Mouse (Mus musculus) urinary bladder, postnatal 10 days (tissue): ENCODE measurements around the gene Triobp.
"Not testable (repeated sequence)": the region's sequence is repeated elsewhere in the genome, so short reads cannot be mapped to it uniquely, and the experiment has no call there.

Source experiments
- DNase-seq: peaks from one replicate; pipeline ENCODE4 v3.0.0; 2022; ENCODE audit warnings: low spot score

The Triobp gene

GRCm38 (mm10) chr15:79030551-79031435 is 83.3 kb downstream of the Triobp start:
- peak; percentile 51 for DNase-seq

- not testable (repeated sequence) for DNase-seq
Measured at GRCm38 (mm10) chr15:79031908-79032307, 84.4 kb downstream of the Triobp start.

GRCm38 (mm10) chr15:79037913-79038328 is 90.4 kb downstream of the Triobp start:
- DNase-seq, result peak; percentile 44

GRCm38 (mm10) chr15:79038331-79038730 is 90.8 kb downstream of the Triobp start:
- no peak for DNase-seq

- no peak for DNase-seq
Measured at GRCm38 (mm10) chr15:79038853-79039252, 91.3 kb downstream of the Triobp start.

GRCm38 (mm10) chr15:79040501-79041416 is 93.2 kb downstream of the Triobp start:
- DNase-seq, result no peak

- DNase-seq, result no peak
Measured at GRCm38 (mm10) chr15:79041585-79041984, 94.1 kb downstream of the Triobp start, which contains the start of gene Galr3. Gene Galr3 (plus strand): TSS chr15:79041885.

GRCm38 (mm10) chr15:79042721-79043491 is 95.4 kb downstream of the Triobp start:
- no peak for DNase-seq

- no peak for DNase-seq
Measured at GRCm38 (mm10) chr15:79044837-79045236, 97.3 kb downstream of the Triobp start.

- DNase-seq, result no peak
Measured at GRCm38 (mm10) chr15:79048186-79048585, 100.7 kb downstream of the Triobp start.

GRCm38 (mm10) chr15:79050160-79050845 is 102.8 kb downstream of the Triobp start:
- DNase-seq, result no peak

GRCm38 (mm10) chr15:79050964-79051363 is 103.4 kb downstream of the Triobp start:
- no peak for DNase-seq

- DNase-seq, result no peak
Measured at GRCm38 (mm10) chr15:79051461-79052360, 104.2 kb downstream of the Triobp start.

GRCm38 (mm10) chr15:79052366-79052765 is 104.8 kb downstream of the Triobp start:
- DNase-seq, result no peak
